Mouse (Mus musculus): ENCODE results near the gene Myo15b.

GRCm38 (mm10) chr11:115823774-115824740 is 34.1 kb upstream of the Myo15b start, which contains the start of gene Llgl2:
- TF ChIP-seq CTCF (IDR thresholded peaks at IDR 0.05; ENCODE audit: extremely low read depth, insufficient read depth, low read length), result no peak
- no peak for TF ChIP-seq POLR2A (IDR thresholded peaks at IDR 0.05; ENCODE audit: extremely low read depth, insufficient read depth, low read length)

All from cortical plate, adult 2 months (tissue).